Mouse (Mus musculus) hematopoietic stem cell, adult 5-6 weeks (primary cell): ENCODE measurements around the gene Kirrel3. TPM values are rescaled to one million over a fixed set of nuclear protein-coding genes. Genes with fewer than 3 reads are reported as not detected.
A peak's percentile ranks its signal among the peaks of the same experiment; 100 is the strongest.

Source experiments
- ATAC-seq, 2 experiments: fragments of 125-278 bp in 1 of 2; replicated peaks in 1 of 2; 2 replicates each; pipeline ENCODE4 v1.8.0; 2016 to 2017; ENCODE audit warnings: inconsistent platforms in 2 of 2, mild to moderate bottlenecking in 2 of 2, moderate number of reproducible peaks in 2 of 2, low read depth in 1 of 2, moderate TSS enrichment in 1 of 2; ENCODE audit not compliant: low FRiP score in 2 of 2, poor library complexity in 2 of 2, severe bottlenecking in 2 of 2, insufficient read depth in 1 of 2, low TSS enrichment in 1 of 2
- total RNA-seq: library from RNA; stranded (forward); fragments of 172-1452, 232-1000 nt; gene quantifications from 2 replicates; pipeline ENCODE4 v1.2.3, GENCODE M21; 2017

Gene Kirrel3
- total RNA-seq, 1 experiment from 2014 or later: 0.20 TPM

- ATAC-seq: no peak
Observed at GRCm38 (mm10) chr9:34809993-34810513, 324.4 kb downstream of the Kirrel3 start.

GRCm38 (mm10) chr9:34818325-34818976, 332.8 kb downstream of the Kirrel3 start:
- no peak for ATAC-seq

- no peak for ATAC-seq
Observed at GRCm38 (mm10) chr9:34824358-34825088, 338.8 kb downstream of the Kirrel3 start.

DNA sequence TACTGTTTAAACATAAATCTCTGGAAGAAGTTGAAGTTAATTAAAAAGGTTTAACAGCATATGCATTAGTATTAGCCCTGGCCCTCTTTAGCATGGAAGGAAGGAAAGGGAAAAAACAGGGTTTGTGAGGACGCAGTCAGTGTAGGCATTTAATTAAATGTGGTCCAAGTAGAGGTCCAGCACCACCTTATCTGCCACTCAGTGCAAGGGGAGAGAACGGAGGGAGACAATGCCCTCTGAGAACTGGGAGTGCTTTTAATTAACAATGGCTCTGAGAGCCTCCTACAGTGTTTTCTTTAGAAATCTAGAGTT, 339.4 kb downstream of the Kirrel3 start:
- no peak for ATAC-seq

GRCm38 (mm10) chr9:34825402-34826008, 339.8 kb downstream of the Kirrel3 start:
- ATAC-seq: no peak

GRCm38 (mm10) chr9:34830696-34831095, 345.0 kb downstream of the Kirrel3 start:
- ATAC-seq: no peak

GRCm38 (mm10) chr9:34836801-34837200, 351.1 kb downstream of the Kirrel3 start:
- no peak for ATAC-seq

DNA sequence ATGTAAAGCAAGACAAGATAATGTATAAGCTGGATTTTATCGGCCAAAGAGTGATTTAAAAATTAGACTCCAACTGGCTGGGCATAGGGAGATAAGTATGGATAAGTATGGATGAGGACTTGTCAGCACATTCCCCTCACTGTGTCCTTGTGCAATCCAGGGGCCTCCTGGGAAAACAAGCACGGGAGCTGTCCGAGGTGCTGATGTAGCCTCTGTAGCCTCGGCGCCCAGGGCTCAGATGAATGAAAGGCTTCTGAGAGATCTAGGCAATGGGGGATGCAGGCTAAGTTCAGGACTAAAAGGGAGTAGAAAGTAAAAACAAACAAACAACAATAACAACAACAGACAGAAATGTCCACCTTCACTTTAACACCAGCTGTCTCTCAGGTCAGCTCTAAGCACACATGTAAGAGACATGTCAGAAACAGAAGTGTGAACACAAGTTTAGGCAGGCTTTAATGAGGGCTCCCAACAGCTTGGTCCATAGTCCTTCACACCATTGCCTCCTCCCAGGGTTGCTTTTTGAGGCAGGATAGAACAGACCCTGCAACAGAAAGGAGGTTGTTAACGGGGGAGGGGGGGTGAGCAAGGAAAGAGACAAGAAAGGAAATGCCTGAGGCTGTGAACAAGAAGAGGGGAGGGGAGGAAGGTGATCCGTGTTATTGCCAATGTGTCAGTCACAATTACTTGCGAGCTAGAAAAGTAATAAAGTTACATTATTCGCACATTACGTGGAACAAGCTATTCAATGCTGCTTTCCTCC, 352.2 kb downstream of the Kirrel3 start:
- no peak for ATAC-seq

DNA sequence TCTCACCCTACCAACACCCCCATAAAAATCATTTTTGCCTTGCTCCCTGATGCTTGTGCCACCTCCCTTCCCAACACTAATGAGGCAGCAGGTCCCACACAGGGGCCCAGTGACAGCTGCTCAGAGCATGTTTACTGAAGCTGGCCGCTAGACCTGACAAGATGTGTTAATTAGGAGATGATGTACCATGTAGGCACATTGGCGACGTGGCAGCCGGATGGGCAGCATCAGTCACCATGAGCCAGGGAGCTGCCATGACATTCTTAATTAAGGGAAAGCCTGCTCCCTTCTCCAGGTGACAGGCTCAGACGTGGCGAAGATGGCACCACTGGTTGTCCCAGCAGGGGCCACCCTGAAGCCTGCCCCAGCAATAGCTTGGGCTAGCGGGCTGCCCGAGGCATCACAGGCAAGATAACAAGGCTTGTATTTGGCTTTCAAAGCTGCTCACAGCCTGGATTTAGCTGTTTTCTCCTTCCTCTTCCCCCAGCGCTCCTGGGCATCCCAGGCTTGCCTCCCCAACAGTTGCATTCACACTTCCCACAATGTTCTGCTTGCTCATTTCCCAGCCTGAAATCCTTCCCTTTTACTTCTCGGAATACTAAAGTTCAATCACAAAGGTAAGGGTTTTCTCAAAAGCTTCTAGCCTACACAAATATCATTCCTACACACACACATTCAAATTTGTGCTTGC, 357.7 kb downstream of the Kirrel3 start:
- ATAC-seq: no peak

DNA sequence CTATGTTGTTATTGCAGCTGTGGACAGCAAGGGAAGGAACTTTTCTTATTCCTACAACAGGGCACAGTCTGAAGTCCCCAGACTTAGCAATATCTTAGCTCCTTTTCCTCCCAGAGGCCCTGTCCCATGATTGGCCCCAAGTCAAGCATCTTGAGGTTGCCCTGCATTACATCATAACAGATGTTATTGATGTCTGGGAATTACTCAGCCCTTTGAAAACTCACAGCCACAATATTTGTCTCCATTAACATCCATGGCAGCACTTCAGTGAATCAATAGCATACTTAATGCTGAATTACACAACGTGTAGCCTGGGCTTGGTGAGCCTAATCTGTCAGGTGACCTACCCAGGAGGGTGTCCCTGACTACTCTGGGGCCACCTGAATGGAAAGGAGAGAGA, 360.7 kb downstream of the Kirrel3 start:
- no peak for ATAC-seq

- ATAC-seq: peak; percentile 49 to 56; a peak in 2 of 4 replicates
Observed at GRCm38 (mm10) chr9:34847664-34848063, 362.0 kb downstream of the Kirrel3 start.

- no peak for ATAC-seq
Observed at GRCm38 (mm10) chr9:34851136-34851535, 365.4 kb downstream of the Kirrel3 start.

GRCm38 (mm10) chr9:34857575-34857974, 371.9 kb downstream of the Kirrel3 start:
- no peak for ATAC-seq

DNA sequence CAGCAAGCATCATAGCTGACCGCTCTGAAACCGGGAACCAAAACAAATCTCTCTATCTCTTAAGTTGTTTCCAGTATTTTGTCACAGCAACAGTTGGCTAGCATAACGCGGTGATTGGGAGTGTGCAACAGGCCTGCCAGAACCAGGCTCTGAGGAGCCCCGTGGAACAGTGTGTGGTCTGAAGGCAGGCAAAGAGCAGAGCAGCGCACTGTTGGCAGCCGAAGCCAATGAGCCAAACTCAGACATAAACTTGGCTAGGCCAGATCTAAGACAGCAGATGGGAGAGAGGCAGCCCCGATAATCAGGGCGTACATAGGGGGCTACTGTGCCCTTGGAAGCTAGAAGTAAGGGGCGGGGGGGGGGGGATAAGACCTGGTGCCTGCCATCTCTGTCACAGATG, 372.4 kb downstream of the Kirrel3 start:
- no peak for ATAC-seq

GRCm38 (mm10) chr9:34860934-34861333, 375.2 kb downstream of the Kirrel3 start:
- ATAC-seq: no peak

- 0 out of 4 replicates have a peak, but pooled peaks of 1 of the 2 experiments have one; percentile 34 for ATAC-seq
Observed at GRCm38 (mm10) chr9:34861775-34862174, 376.1 kb downstream of the Kirrel3 start.

- no peak for ATAC-seq
Observed at GRCm38 (mm10) chr9:34865606-34866005, 379.9 kb downstream of the Kirrel3 start.
